Mouse (Mus musculus): ENCODE measurements around the gene Fbf1. TPM values are rescaled to one million over a fixed set of nuclear protein-coding genes. Genes with fewer than 3 reads are reported as not detected.
A peak's percentile ranks its signal among the peaks of the same experiment; 100 is the strongest.

Gene Fbf1
- polyA plus RNA-seq, 1 experiment from 2014 or later = 22.0 TPM

DNA sequence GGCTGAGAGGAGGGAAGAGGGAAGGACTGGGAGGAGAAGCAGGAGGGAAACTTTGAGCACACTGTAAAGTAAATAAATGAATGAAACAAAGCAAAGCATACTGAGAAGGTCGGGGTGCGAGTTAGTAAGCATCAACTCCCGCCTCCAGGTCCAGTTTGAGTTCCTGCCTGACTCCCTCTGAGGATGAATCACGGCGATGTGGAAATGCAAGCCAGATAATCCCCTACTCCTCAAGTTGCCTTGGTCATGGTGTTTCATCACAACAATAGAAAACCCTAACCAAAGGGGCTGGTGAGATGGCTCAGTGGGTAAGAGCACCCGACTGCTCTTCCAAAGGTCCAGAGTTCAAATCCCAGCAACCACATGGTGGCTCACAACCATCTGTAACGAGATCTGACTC lies 8.0 kb upstream of the Fbf1 start:
- Histone ChIP-seq H3K4me1 (replicated peaks) (no peaks in the 10 kb centered on the region), H3K36me3 (peaks cover 53% of the 10 kb centered on the region), H3K4me2 (replicated peaks) (no peak overlapping the region), H3K27me3 (replicated peaks) (no peaks in the 10 kb centered on the region), H3K9me3 (no peaks in the 10 kb centered on the region), H3K27ac (no peak overlapping the region), H3K9ac (no peak overlapping the region), H3K4me3 (replicated peaks) (no peak overlapping the region)
- ATAC-seq = no peak
- WGBS = 87% methylated on average over 7 of the region's 7 CpGs

DNA sequence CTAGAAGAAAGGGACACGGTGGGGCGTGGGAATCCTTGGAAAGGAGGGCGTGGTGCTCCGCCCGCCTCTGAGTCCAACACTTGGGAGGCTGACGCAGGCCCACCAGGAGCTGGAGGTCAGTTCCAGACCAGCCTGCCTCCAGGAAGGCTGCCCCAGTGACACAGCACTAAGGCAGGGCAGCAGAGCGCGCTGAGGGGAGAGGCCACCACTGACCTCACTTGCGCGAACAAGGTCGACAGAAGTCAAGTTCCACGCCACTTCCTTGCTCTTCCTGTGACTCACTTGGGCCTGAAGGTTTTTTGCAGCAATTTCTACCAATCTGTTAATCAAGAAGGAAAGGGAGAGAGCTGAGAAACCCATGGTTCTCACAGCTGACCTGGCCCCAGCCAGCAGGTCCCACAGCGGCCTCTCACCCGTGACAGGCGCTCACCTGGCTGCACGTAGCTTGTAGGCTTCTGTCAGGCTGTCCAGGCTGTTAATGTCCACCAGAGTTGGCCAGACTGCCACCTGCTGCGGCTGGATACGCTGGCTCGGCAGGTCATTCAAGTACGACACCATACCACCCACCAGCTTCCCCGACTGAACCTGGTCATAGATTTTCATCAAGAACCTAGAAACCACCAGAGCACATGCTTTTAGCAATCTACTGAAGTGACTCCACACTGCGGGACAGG lies 6.9 kb upstream of the Fbf1 start:
- WGBS = 86% methylated on average over 22 of the region's 22 CpGs
- ATAC-seq = 0 out of 2 replicates have a peak, but pooled peaks have one; percentile 27
- H3K27ac ChIP-seq = no peak overlapping the region

DNA sequence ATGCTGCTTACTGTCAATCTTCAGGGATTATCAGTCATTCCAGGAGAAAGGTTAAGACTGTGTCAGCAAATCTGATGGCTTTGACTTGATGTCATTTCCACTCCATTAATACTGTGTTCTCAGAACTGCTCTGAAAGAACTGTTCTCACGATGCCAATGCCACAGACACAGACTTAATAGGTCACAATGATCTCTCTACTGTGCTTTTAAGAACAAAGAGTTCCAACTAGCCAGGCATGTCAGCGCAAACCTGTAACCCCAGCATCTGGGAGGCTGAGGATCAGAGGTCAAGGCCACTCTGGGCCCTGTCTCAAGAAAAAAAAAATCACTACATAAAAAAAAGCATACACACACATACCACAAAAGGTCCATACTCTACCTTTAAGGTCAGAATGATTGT lies 4.0 kb upstream of the Fbf1 start:
- Histone ChIP-seq H3K27ac (no peak overlapping the region), H3K9ac (no peak overlapping the region), H3K36me3 (peaks cover 31% of the 10 kb centered on the region)

More for the DNA sequence above, 6.9 kb upstream of the Fbf1 start:
- peaks cover 48% of the 10 kb centered on the region for H3K36me3 ChIP-seq
- H3K9ac ChIP-seq = no peak overlapping the region
- H3K4me3 ChIP-seq (replicated peaks) = no peak overlapping the region
- no peaks in the 10 kb centered on the region for H3K9me3 ChIP-seq
- no peak overlapping the region for H3K4me2 ChIP-seq (replicated peaks)
- no peaks in the 10 kb centered on the region for H3K27me3 ChIP-seq (replicated peaks)
- H3K4me1 ChIP-seq (replicated peaks) = 0 out of 2 replicates have a peak, but pooled peaks cover 2% of the 10 kb centered on the region

GRCm38 (mm10) chr11:116170003-116170800 lies 2.2 kb upstream of the Fbf1 start:
- H3K36me3 ChIP-seq = peaks cover 30% of the 10 kb centered on the region
- no peaks in the 10 kb centered on the region for H3K27me3 ChIP-seq (replicated peaks)
- no peak overlapping the region for H3K4me3 ChIP-seq (replicated peaks)
- WGBS = 82% methylated on average over 5 of the region's 5 CpGs
- H3K27ac ChIP-seq = no peak overlapping the region
- no peaks in the 10 kb centered on the region for H3K9me3 ChIP-seq
- H3K4me1 ChIP-seq (replicated peaks) = peaks cover 4% of the 10 kb centered on the region; the same call in 1 of the 2 replicates
- H3K9ac ChIP-seq = no peak overlapping the region
- ATAC-seq = no peak
- no peak overlapping the region for H3K4me2 ChIP-seq (replicated peaks)

More for the DNA sequence above, 4.0 kb upstream of the Fbf1 start:
- Histone ChIP-seq H3K9me3 (no peaks in the 10 kb centered on the region), H3K4me3 (replicated peaks) (no peak overlapping the region), H3K27me3 (replicated peaks) (no peaks in the 10 kb centered on the region), H3K4me2 (replicated peaks) (no peak overlapping the region), H3K4me1 (replicated peaks) (peaks cover 2% of the 10 kb centered on the region; the same call in 1 of the 2 replicates)
- no peak for ATAC-seq
- 90% methylated on average over 2 of the region's 2 CpGs for WGBS

DNA sequence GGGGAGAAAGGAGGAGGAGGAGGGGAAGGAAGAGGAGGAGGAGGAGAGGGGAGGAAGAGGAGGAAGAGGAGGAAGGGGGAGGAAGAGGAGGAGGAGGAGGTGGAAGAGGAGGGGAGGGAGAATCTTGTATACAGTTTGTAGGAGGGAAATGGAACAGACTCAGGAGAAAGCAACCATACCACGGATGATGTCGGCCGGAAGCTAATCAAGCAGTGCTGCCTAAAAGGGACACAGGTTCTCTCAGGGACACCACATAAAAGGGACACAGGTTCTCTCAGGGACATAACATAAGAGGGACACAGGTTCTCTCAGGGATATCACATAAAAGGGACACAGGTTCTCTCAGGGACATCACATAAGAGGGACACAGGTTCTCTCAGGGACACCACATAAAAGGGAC lies 1.2 kb upstream of the Fbf1 start:
- H3K4me3 ChIP-seq (replicated peaks) = no peak overlapping the region
- no peaks in the 10 kb centered on the region for H3K27me3 ChIP-seq (replicated peaks)
- H3K4me2 ChIP-seq (replicated peaks) = no peak overlapping the region
- H3K27ac ChIP-seq = no peak overlapping the region
- no peak for ATAC-seq
- 81% methylated on average over 3 of the region's 3 CpGs for WGBS
- H3K9ac ChIP-seq = no peak overlapping the region
- H3K36me3 ChIP-seq = peaks cover 21% of the 10 kb centered on the region
- peaks cover 4% of the 10 kb centered on the region; the same call in 1 of the 2 replicates for H3K4me1 ChIP-seq (replicated peaks)
- no peaks in the 10 kb centered on the region for H3K9me3 ChIP-seq

GRCm38 (mm10) chr11:116167232-116167631 lies 734 bp downstream of the Fbf1 start:
- 4% methylated on average over 6 of the region's 6 CpGs for WGBS
- peak overlapping the region; percentile 71 for H3K9ac ChIP-seq
- H3K36me3 ChIP-seq = peaks cover 5% of the 10 kb centered on the region
- H3K27me3 ChIP-seq (replicated peaks) = no peaks in the 10 kb centered on the region
- H3K27ac ChIP-seq = peak overlapping the region; percentile 93
- ATAC-seq = 0 out of 2 replicates have a peak, but pooled peaks have one; percentile 1
- peak overlapping the region; percentile 73 for H3K4me3 ChIP-seq (replicated peaks)
- H3K4me2 ChIP-seq (replicated peaks) = peak overlapping the region; percentile 73
- H3K4me1 ChIP-seq (replicated peaks) = peaks cover 4% of the 10 kb centered on the region
- no peaks in the 10 kb centered on the region for H3K9me3 ChIP-seq

GRCm38 (mm10) chr11:116163002-116163401 lies 5.0 kb downstream of the Fbf1 start:
- 55% methylated on average over 9 of the region's 9 CpGs for WGBS
- Histone ChIP-seq H3K4me3 (replicated peaks) (no peak overlapping the region), H3K27me3 (replicated peaks) (no peaks in the 10 kb centered on the region), H3K9me3 (no peaks in the 10 kb centered on the region), H3K9ac (no peak overlapping the region), H3K36me3 (peaks cover 5% of the 10 kb centered on the region; the same call in 1 of the 2 replicates), H3K27ac (no peak overlapping the region), H3K4me1 (replicated peaks) (peaks cover 2% of the 10 kb centered on the region), H3K4me2 (replicated peaks) (no peak overlapping the region)
- ATAC-seq = no peak

GRCm38 (mm10) chr11:116162146-116162545 lies 5.8 kb downstream of the Fbf1 start:
- Histone ChIP-seq H3K36me3 (peaks cover 5% of the 10 kb centered on the region; the same call in 1 of the 2 replicates), H3K9ac (no peak overlapping the region), H3K9me3 (no peaks in the 10 kb centered on the region), H3K27ac (no peak overlapping the region), H3K4me2 (replicated peaks) (no peak overlapping the region), H3K4me3 (replicated peaks) (no peak overlapping the region), H3K4me1 (replicated peaks) (peaks cover 2% of the 10 kb centered on the region), H3K27me3 (replicated peaks) (no peaks in the 10 kb centered on the region)
- 74% methylated on average over 10 of the region's 10 CpGs for WGBS
- ATAC-seq = no peak

DNA sequence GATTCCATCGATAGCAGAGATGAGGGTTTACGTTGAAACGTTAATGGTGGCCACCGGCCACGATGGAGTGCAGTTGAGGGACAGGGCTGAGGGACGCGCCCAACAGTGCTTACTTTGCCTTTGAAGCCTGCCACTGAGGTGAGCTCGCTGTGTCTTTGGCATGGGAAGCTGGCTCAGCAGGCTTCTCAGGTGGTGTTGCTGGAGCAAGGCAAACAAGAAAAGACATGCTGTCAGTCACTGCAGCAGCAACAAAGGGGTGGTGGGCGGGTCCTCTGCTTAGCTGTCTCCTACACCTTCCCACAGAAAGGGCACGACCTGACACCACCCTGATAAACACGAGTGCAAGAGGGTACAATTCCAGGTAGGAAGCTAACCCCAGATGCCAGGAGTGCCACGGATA lies 6.7 kb downstream of the Fbf1 start:
- H3K4me1 ChIP-seq (replicated peaks) = peaks cover 2% of the 10 kb centered on the region; the same call in 1 of the 2 replicates
- H3K27ac ChIP-seq = no peak overlapping the region
- no peak for ATAC-seq
- no peak overlapping the region for H3K9ac ChIP-seq
- H3K4me3 ChIP-seq (replicated peaks) = no peak overlapping the region
- H3K9me3 ChIP-seq = no peaks in the 10 kb centered on the region
- 49% methylated on average over 12 of the region's 12 CpGs for WGBS
- H3K27me3 ChIP-seq (replicated peaks) = no peaks in the 10 kb centered on the region
- H3K36me3 ChIP-seq = peaks cover 5% of the 10 kb centered on the region; the same call in 1 of the 2 replicates
- no peak overlapping the region for H3K4me2 ChIP-seq (replicated peaks)

- Histone ChIP-seq H3K4me3 (replicated peaks) (no peak overlapping the region), H3K27ac (no peak overlapping the region), H3K27me3 (replicated peaks) (no peaks in the 10 kb centered on the region), H3K4me2 (replicated peaks) (no peak overlapping the region), H3K4me1 (replicated peaks) (no peaks in the 10 kb centered on the region), H3K9ac (no peak overlapping the region), H3K36me3 (peaks cover 44% of the 10 kb centered on the region), H3K9me3 (no peaks in the 10 kb centered on the region)
- WGBS = 86% methylated on average over 2 of the region's 2 CpGs
- no peak for ATAC-seq
These were observed 17.0 kb downstream of the Fbf1 start for GRCm38 (mm10) chr11:116150960-116151359.

DNA sequence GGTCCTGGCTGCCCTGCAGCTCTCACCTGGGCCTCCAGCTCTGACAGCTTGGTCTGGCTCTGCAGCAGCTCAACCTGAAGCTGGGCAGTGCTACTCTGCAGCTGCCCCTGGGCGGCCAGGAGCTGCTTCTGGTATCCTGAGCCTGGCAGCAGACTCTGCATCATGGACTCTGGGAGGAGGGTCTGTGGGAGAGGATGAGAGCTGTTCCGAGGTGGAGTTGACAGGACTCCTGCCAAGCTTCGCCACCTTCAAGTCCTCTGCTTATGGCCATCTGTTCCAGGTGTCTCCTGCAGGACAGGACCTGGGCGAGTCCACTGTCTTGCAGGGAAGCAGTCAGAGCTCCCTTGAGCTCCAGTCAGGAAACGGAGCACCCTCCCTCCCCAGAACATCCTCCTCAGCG lies 18.6 kb downstream of the Fbf1 start:
- Histone ChIP-seq H3K36me3 (peaks cover 55% of the 10 kb centered on the region), H3K27me3 (replicated peaks) (no peaks in the 10 kb centered on the region), H3K4me2 (replicated peaks) (no peak overlapping the region), H3K4me1 (replicated peaks) (no peaks in the 10 kb centered on the region), H3K9me3 (no peaks in the 10 kb centered on the region), H3K27ac (no peak overlapping the region), H3K4me3 (replicated peaks) (no peak overlapping the region), H3K9ac (no peak overlapping the region)
- 77% methylated on average over 6 of the region's 6 CpGs for WGBS
- no peak for ATAC-seq

GRCm38 (mm10) chr11:116148761-116149221 lies 19.2 kb downstream of the Fbf1 start:
- Histone ChIP-seq H3K4me2 (replicated peaks) (no peak overlapping the region), H3K4me3 (replicated peaks) (no peak overlapping the region), H3K9ac (no peak overlapping the region), H3K4me1 (replicated peaks) (no peaks in the 10 kb centered on the region), H3K9me3 (no peaks in the 10 kb centered on the region), H3K27ac (no peak overlapping the region), H3K27me3 (replicated peaks) (no peaks in the 10 kb centered on the region), H3K36me3 (peaks cover 57% of the 10 kb centered on the region)
- 67% methylated on average over 20 of the region's 20 CpGs for WGBS
- ATAC-seq = no peak

Measured in intestine, embryonic 15.5 days (tissue).